In genomic region chrX:73660284-73660665, GRCm38 (mm10) we compare ENCODE assay signal across 8 mouse cellular contexts. TPM values are rescaled to one million over a fixed set of nuclear protein-coding genes. Genes with fewer than 3 reads are reported as not detected.
DNase-seq lines count a peak whose midpoint lies in the region; ATAC-seq lines count a peak whose summit lies in the region.

No protein-coding gene starts in this region.

- no peak for DNase-seq in kidney, postnatal 4 days
- DNase-seq in hindbrain, embryonic 14.5 days (ENCODE audit: low spot score) = no peak
- DNase-seq in midbrain, embryonic 14.5 days = no peak
- no peak for DNase-seq in left cerebral cortex, adult 18-20 months (ENCODE audit: low spot score in 2 of 2)
- no peak for DNase-seq in spleen, postnatal 36 days (ENCODE audit: low spot score in 2 of 2)
- DNase-seq in spleen, postnatal 14 days (ENCODE audit: low spot score in 2 of 2) = no peak

- H3K27ac ChIP-seq in kidney, embryonic 15.5 days = no peak overlapping the region
- no peak overlapping the region for H3K27ac ChIP-seq in embryonic facial prominence, embryonic 12.5 days
- peak overlapping the region; percentile 80 for H3K27ac ChIP-seq in hindbrain, embryonic 14.5 days
- peak overlapping the region; percentile 60; the same call in 1 of the 2 replicates for H3K27ac ChIP-seq in midbrain, embryonic 14.5 days (replicated peaks; ENCODE audit: low read depth, low read length)

- no peaks in the 10 kb centered on the region for H3K36me3 ChIP-seq in kidney, embryonic 15.5 days
- H3K36me3 ChIP-seq in embryonic facial prominence, embryonic 12.5 days = no peaks in the 10 kb centered on the region
- 0 out of 2 replicates have a peak, but pooled peaks cover 5% of the 10 kb centered on the region for H3K36me3 ChIP-seq in hindbrain, embryonic 14.5 days (replicated peaks; ENCODE audit: control insufficient read depth, insufficient read depth)
- H3K36me3 ChIP-seq in midbrain, embryonic 14.5 days (ENCODE audit: control insufficient read depth, insufficient read depth, low read length) = no peaks in the 10 kb centered on the region

- 62% methylated on average over 3 of the region's 3 CpGs for WGBS in kidney, embryonic 15.5 days
- WGBS in embryonic facial prominence, embryonic 12.5 days = 65% methylated on average over 3 of the region's 3 CpGs
- WGBS in hindbrain, embryonic 14.5 days = 38% methylated on average over 3 of the region's 3 CpGs
- WGBS in midbrain, embryonic 14.5 days = 65% methylated on average over 3 of the region's 3 CpGs

- H3K4me2 ChIP-seq in kidney, embryonic 15.5 days = peak overlapping the region; percentile 74
- H3K4me2 ChIP-seq in embryonic facial prominence, embryonic 12.5 days (replicated peaks) = peak overlapping the region; percentile 74
- peak overlapping the region; percentile 59 for H3K4me2 ChIP-seq in hindbrain, embryonic 14.5 days (replicated peaks)
- peak overlapping the region; percentile 57 for H3K4me2 ChIP-seq in midbrain, embryonic 14.5 days (ENCODE audit: low read length)

- peak overlapping the region; percentile 49 for H3K4me3 ChIP-seq in kidney, embryonic 15.5 days (replicated peaks)
- peak overlapping the region; percentile 45 for H3K4me3 ChIP-seq in embryonic facial prominence, embryonic 12.5 days
- H3K4me3 ChIP-seq in hindbrain, embryonic 14.5 days (replicated peaks; ENCODE audit: low read length) = peak overlapping the region; percentile 48
- H3K4me3 ChIP-seq in midbrain, embryonic 14.5 days (replicated peaks; ENCODE audit: low read depth, low read length) = peak overlapping the region; percentile 48

- H3K27me3 ChIP-seq in kidney, embryonic 15.5 days = peaks cover 13% of the 10 kb centered on the region; the same call in 1 of the 2 replicates
- H3K27me3 ChIP-seq in embryonic facial prominence, embryonic 12.5 days = no peaks in the 10 kb centered on the region
- H3K27me3 ChIP-seq in hindbrain, embryonic 14.5 days (ENCODE audit: control insufficient read depth, insufficient read depth, low read length) = no peaks in the 10 kb centered on the region
- no peaks in the 10 kb centered on the region for H3K27me3 ChIP-seq in midbrain, embryonic 14.5 days (ENCODE audit: control insufficient read depth, insufficient read depth, low read length)

- H3K9me3 ChIP-seq in kidney, embryonic 15.5 days (replicated peaks) = no peaks in the 10 kb centered on the region
- no peaks in the 10 kb centered on the region for H3K9me3 ChIP-seq in embryonic facial prominence, embryonic 12.5 days
- no peaks in the 10 kb centered on the region for H3K9me3 ChIP-seq in hindbrain, embryonic 14.5 days (ENCODE audit: control insufficient read depth, low read length)
- no peaks in the 10 kb centered on the region for H3K9me3 ChIP-seq in midbrain, embryonic 14.5 days (ENCODE audit: control insufficient read depth, low read length)

- ATAC-seq in kidney, embryonic 15.5 days (replicated peaks; ENCODE audit: low FRiP score) = no peak
- ATAC-seq in embryonic facial prominence, embryonic 12.5 days (ENCODE audit: insufficient number of reproducible peaks, insufficient read depth, low FRiP score, low TSS enrichment) = no peak
- peak; percentile 41; the same call in 1 of the 2 replicates for ATAC-seq in hindbrain, embryonic 14.5 days (ENCODE audit: low FRiP score)
- ATAC-seq in midbrain, embryonic 14.5 days (ENCODE audit: low FRiP score, low TSS enrichment) = peak; percentile 11; the same call in 1 of the 2 replicates

- no peaks in the 10 kb centered on the region for H3K4me1 ChIP-seq in kidney, embryonic 15.5 days
- no peaks in the 10 kb centered on the region for H3K4me1 ChIP-seq in embryonic facial prominence, embryonic 12.5 days
- peaks cover 7% of the 10 kb centered on the region; the same call in 1 of the 2 replicates for H3K4me1 ChIP-seq in hindbrain, embryonic 14.5 days (replicated peaks; ENCODE audit: control insufficient read depth, insufficient read depth, low read length)
- 0 out of 2 replicates have a peak, but pooled peaks cover 5% of the 10 kb centered on the region for H3K4me1 ChIP-seq in midbrain, embryonic 14.5 days (ENCODE audit: control insufficient read depth, insufficient read depth, low read length)

- H3K9ac ChIP-seq in kidney, embryonic 15.5 days = 0 out of 2 replicates have a peak overlapping the region, but pooled peaks have one; percentile 50
- H3K9ac ChIP-seq in embryonic facial prominence, embryonic 12.5 days = peak overlapping the region; percentile 56
- H3K9ac ChIP-seq in hindbrain, embryonic 14.5 days = peak overlapping the region; percentile 62
- peak overlapping the region; percentile 49; the same call in 1 of the 2 replicates for H3K9ac ChIP-seq in midbrain, embryonic 14.5 days (replicated peaks; ENCODE audit: low read length)

RNA-seq across cellular contexts. Expression of gene Pnck, which starts 0.4 kb away (rescaled TPM):
- 14.5 and 17.3 TPM in 2 replicates for polyA plus RNA-seq in kidney, embryonic 15.5 days (2015; fragmentation: Nextera tagmentation; extraction: Ambion mirVana)
- 13.1 and 13.5 TPM in 2 replicates for polyA plus RNA-seq in embryonic facial prominence, embryonic 12.5 days (2016; fragmentation: Nextera tagmentation; extraction: Ambion mirVana)
- 154 and 160 TPM in 2 replicates for polyA plus RNA-seq in hindbrain, embryonic 14.5 days (2014; fragmentation: Nextera tagmentation; extraction: Ambion mirVana)
- 138 and 176 TPM in 2 replicates for polyA plus RNA-seq in midbrain, embryonic 14.5 days (2014; fragmentation: Nextera tagmentation; extraction: Ambion mirVana)
- total RNA-seq in left cerebral cortex, adult 18-20 months (2021) = 100 to 1,000 TPM in 1 of 2 experiments, 10 to 100 TPM in 1; 84.2 to 108 TPM

RNA-seq across cellular contexts. Expression of gene Slc6a8, which starts 12.7 kb away (rescaled TPM):
- 7.1 and 7.9 TPM in 2 replicates for polyA plus RNA-seq in kidney, embryonic 15.5 days (2015; fragmentation: Nextera tagmentation; extraction: Ambion mirVana)
- polyA plus RNA-seq in embryonic facial prominence, embryonic 12.5 days (2016; fragmentation: Nextera tagmentation; extraction: Ambion mirVana) = 8.3 and 9.0 TPM in 2 replicates
- polyA plus RNA-seq in hindbrain, embryonic 14.5 days (2014; fragmentation: Nextera tagmentation; extraction: Ambion mirVana) = 7.9 and 8.2 TPM in 2 replicates
- polyA plus RNA-seq in midbrain, embryonic 14.5 days (2014; fragmentation: Nextera tagmentation; extraction: Ambion mirVana) = 8.9 and 9.5 TPM in 2 replicates
- total RNA-seq in left cerebral cortex, adult 18-20 months (2021) = 100 to 1,000 TPM in 1 of 2 experiments, 10 to 100 TPM in 1; 95.9 to 102 TPM

RNA-seq across cellular contexts. Expression of gene Dusp9, which starts 21.1 kb away (rescaled TPM):
- polyA plus RNA-seq in kidney, embryonic 15.5 days (2015; fragmentation: Nextera tagmentation; extraction: Ambion mirVana) = 27.9 and 29.3 TPM in 2 replicates
- polyA plus RNA-seq in embryonic facial prominence, embryonic 12.5 days (2016; fragmentation: Nextera tagmentation; extraction: Ambion mirVana) = 23.2 and 23.7 TPM in 2 replicates
- polyA plus RNA-seq in hindbrain, embryonic 14.5 days (2014; fragmentation: Nextera tagmentation; extraction: Ambion mirVana) = 0.25 and 0.39 TPM in 2 replicates
- 0.22 and 0.31 TPM in 2 replicates for polyA plus RNA-seq in midbrain, embryonic 14.5 days (2014; fragmentation: Nextera tagmentation; extraction: Ambion mirVana)
- 1 to 10 TPM; 1.2 to 1.3 TPM for total RNA-seq in left cerebral cortex, adult 18-20 months (2021)

RNA-seq across cellular contexts. Expression of gene Bcap31, which starts 55.7 kb away (rescaled TPM):
- 256 and 267 TPM in 2 replicates for polyA plus RNA-seq in kidney, embryonic 15.5 days (2015; fragmentation: Nextera tagmentation; extraction: Ambion mirVana)
- polyA plus RNA-seq in embryonic facial prominence, embryonic 12.5 days (2016; fragmentation: Nextera tagmentation; extraction: Ambion mirVana) = 164 and 171 TPM in 2 replicates
- polyA plus RNA-seq in hindbrain, embryonic 14.5 days (2014; fragmentation: Nextera tagmentation; extraction: Ambion mirVana) = 135 and 141 TPM in 2 replicates
- polyA plus RNA-seq in midbrain, embryonic 14.5 days (2014; fragmentation: Nextera tagmentation; extraction: Ambion mirVana) = 106 and 116 TPM in 2 replicates
- 10 to 100 TPM; 79.2 to 91.3 TPM for total RNA-seq in left cerebral cortex, adult 18-20 months (2021)

RNA-seq across cellular contexts. Expression of gene Abcd1, which starts 56.1 kb away (rescaled TPM):
- 12.4 and 15.2 TPM in 2 replicates for polyA plus RNA-seq in kidney, embryonic 15.5 days (2015; fragmentation: Nextera tagmentation; extraction: Ambion mirVana)
- 14.9 and 15.1 TPM in 2 replicates for polyA plus RNA-seq in embryonic facial prominence, embryonic 12.5 days (2016; fragmentation: Nextera tagmentation; extraction: Ambion mirVana)
- 8.3 and 10.2 TPM in 2 replicates for polyA plus RNA-seq in hindbrain, embryonic 14.5 days (2014; fragmentation: Nextera tagmentation; extraction: Ambion mirVana)
- polyA plus RNA-seq in midbrain, embryonic 14.5 days (2014; fragmentation: Nextera tagmentation; extraction: Ambion mirVana) = 7.1 and 8.7 TPM in 2 replicates
- total RNA-seq in left cerebral cortex, adult 18-20 months (2021) = 10 to 100 TPM; 10.2 to 12.3 TPM

Comparison
In these comparisons a context has a peak if more than half of its experiments do, and no peak if none do; other contexts are left out.
1. ATAC-seq: peak in hindbrain, embryonic 14.5 days (single experiment) and midbrain, embryonic 14.5 days (single experiment); none in kidney, embryonic 15.5 days (single experiment) and embryonic facial prominence, embryonic 12.5 days (single experiment).
2. H3K27ac ChIP-seq: peak in hindbrain, embryonic 14.5 days (single experiment) and midbrain, embryonic 14.5 days (single experiment); none in kidney, embryonic 15.5 days (single experiment) and embryonic facial prominence, embryonic 12.5 days (single experiment).
3. RNA of gene Dusp9, which starts 21.1 kb away (polyA plus RNA-seq): 27.9 to 29.3 TPM in kidney, embryonic 15.5 days and 23.2 to 23.7 TPM in embryonic facial prominence, embryonic 12.5 days; 0.25 to 0.39 TPM in hindbrain, embryonic 14.5 days and 0.22 to 0.31 TPM in midbrain, embryonic 14.5 days; every median in the first group is over 10 times any median in the second.
4. Peak in every context shown above with its lines, with median percentiles within 50 percentile points of each other: H3K4me2 ChIP-seq, H3K4me3 ChIP-seq and H3K9ac ChIP-seq.